Mouse (Mus musculus) lung, embryonic 15.5 days (tissue): Measurements from ENCODE around the gene Acot4. TPM values are rescaled to one million over a fixed set of nuclear protein-coding genes. Genes with fewer than 3 reads are reported as not detected.
"Not testable (repeated sequence)": the region's sequence is repeated elsewhere in the genome, so short reads cannot be mapped to it uniquely, and the experiment has no call there.

Experiments used
- ATAC-seq: fragments of 200-750 bp; cut with Nextera tagmentation; 2 replicates; pipeline ENCODE4 v1.8.0; 2017; ENCODE audit warnings: moderate number of reproducible peaks, borderline replicate concordance; ENCODE audit not compliant: low FRiP score, low TSS enrichment; ENCODE audit errors: extremely low read depth
- H3K27ac ChIP-seq: fragments of 300-500 bp; sonication (generic); 2 replicates; pipeline ENCODE4 v1.5.1; 2015; ENCODE audit warnings: moderate library complexity, mild to moderate bottlenecking, inconsistent platforms
- H3K27me3 ChIP-seq: fragments of 300-500 bp; sonication (generic); 2 replicates; pipeline ENCODE4 v1.6.1; 2015; ENCODE audit warnings: inconsistent platforms
- H3K36me3 ChIP-seq: fragments of 300-500 bp; sonication (generic); 2 replicates; pipeline ENCODE4 v1.6.1; 2015; ENCODE audit warnings: inconsistent platforms
- H3K4me1 ChIP-seq: fragments of 300-500 bp; sonication (generic); 2 replicates; pipeline ENCODE4 v1.6.1; 2015; ENCODE audit warnings: inconsistent platforms
- H3K4me2 ChIP-seq: fragments of 300-500 bp; sonication (generic); 2 replicates; pipeline ENCODE4 v1.6.1; 2015; ENCODE audit warnings: inconsistent platforms, mild to moderate bottlenecking, moderate library complexity
- H3K4me3 ChIP-seq: fragments of 300-500 bp; sonication (generic); 2 replicates; pipeline ENCODE4 v1.5.1; 2015; ENCODE audit warnings: mild to moderate bottlenecking, inconsistent platforms
- H3K9ac ChIP-seq: fragments of 300-500 bp; sonication (generic); 2 replicates; pipeline ENCODE4 v1.6.1; 2015; ENCODE audit warnings: inconsistent platforms
- H3K9me3 ChIP-seq: fragments of 300-500 bp; sonication (generic); 2 replicates; pipeline ENCODE4 v1.6.1; 2016; ENCODE audit warnings: inconsistent platforms
- WGBS: fragments of 180-500 bp; shearing (Covaris S2); methylation state at CpG from one replicate; pipeline ENCODE4 v1.1.7; 2015; 5-methylcytosine and 5-hydroxymethylcytosine counted together
- polyA plus RNA-seq: library from polyadenylated mRNA; unstranded; fragments of >200 nt; fragmentation: Nextera tagmentation; extraction: Ambion mirVana; gene quantifications from 2 replicates; pipeline ENCODE4 v1.2.1, GENCODE M21; 2015

Gene Acot4
- 0.44 and 0.50 TPM in 2 replicates for polyA plus RNA-seq

DNA sequence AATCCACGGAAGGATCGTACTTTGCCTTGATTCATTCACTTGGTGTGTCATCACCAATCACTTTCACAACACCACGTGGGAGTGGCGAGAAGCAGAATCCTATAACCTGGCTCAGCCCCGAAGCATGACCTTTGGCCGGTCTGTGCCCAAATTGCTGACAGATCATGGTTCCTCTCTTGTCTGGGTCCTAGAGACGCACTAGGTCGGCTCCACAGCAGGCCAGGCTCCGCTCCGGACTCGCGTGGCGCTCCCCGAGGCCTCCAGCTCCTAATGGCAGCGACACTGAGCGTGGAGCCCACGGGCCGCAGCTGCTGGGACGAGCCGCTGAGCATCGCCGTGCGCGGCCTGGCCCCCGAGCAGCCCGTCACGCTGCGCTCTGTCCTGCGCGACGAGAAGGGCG is at the start of gene Acot4:
Acot4 (plus strand) TSS at position 139 of the 400 bp plus-strand sequence.
- ATAC-seq, H3K4me1 ChIP-seq, H3K9me3 ChIP-seq, H3K27ac ChIP-seq, H3K36me3 ChIP-seq, H3K27me3 ChIP-seq: not testable (repeated sequence)
- Histone ChIP-seq H3K9ac (peak within 1 kb of the TSS; percentile 47), H3K4me3 (peak within 1 kb of the TSS; percentile 48), H3K4me2 (peak within 1 kb of the TSS; percentile 81)
- WGBS = 7% methylated on average over 31 of the region's 32 CpGs

DNA sequence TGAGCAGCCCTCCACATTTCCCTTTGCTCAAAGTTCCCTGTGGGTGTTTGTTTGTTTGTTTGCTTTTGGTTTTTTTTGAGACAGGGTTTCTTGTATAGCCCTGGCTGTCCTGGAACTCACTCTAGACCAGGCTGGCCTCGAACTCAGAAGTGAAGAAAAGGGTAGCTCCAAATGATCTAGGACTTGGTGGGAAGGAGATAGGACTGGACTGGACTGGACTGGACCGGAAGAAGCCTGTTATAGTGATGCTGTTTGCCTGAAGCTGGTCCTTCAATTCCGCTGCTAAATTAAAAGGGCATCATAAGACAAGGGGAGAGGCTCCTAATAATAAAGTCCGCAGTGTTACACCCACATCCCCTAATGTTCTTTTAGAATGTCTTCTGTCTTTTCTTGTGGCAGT is 49.7 kb upstream of the Acot4 start:
- H3K4me2 ChIP-seq = peak overlapping the region; percentile 75
- H3K4me1 ChIP-seq = peaks cover 19% of the 10 kb centered on the region
- H3K9me3 ChIP-seq = no peaks in the 10 kb centered on the region
- WGBS = 50% methylated on average over 4 of the region's 4 CpGs
- ATAC-seq = no peak
- no peaks in the 10 kb centered on the region for H3K27me3 ChIP-seq
- peaks cover 4% of the 10 kb centered on the region; the same call in 1 of the 2 replicates for H3K36me3 ChIP-seq
- peak overlapping the region; percentile 74 for H3K4me3 ChIP-seq
- H3K9ac ChIP-seq = peak overlapping the region; percentile 75
- H3K27ac ChIP-seq = peak overlapping the region; percentile 98

DNA sequence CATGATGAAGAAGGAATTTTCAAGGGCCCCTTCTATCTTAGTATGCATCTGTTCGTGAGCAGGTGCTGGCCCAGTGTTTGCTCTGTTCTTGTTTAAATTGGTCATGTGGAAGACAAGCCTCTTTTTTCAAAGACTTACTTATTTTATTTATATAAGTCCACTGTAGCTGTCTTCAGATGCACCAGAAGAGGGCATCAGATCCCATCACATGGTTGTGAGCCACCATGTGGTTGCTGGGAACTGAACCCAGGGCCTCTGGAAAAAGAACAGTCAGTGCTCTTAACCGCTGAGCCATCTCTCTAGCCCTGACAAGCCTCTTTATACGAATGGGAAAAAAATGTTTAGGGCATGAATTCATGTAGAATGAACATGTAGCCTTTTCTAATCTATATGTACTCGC is 48.8 kb upstream of the Acot4 start:
- H3K9ac ChIP-seq = no peak overlapping the region
- H3K4me2 ChIP-seq = no peak overlapping the region
- H3K4me1 ChIP-seq = peaks cover 19% of the 10 kb centered on the region
- H3K9me3 ChIP-seq = no peaks in the 10 kb centered on the region
- ATAC-seq = no peak
- 88% methylated on average over 4 of the region's 4 CpGs for whole genome bisulfite sequencing
- peaks cover 6% of the 10 kb centered on the region; the same call in 1 of the 2 replicates for H3K36me3 ChIP-seq
- no peak overlapping the region for H3K27ac ChIP-seq
- no peaks in the 10 kb centered on the region for H3K27me3 ChIP-seq
- no peak overlapping the region for H3K4me3 ChIP-seq

DNA sequence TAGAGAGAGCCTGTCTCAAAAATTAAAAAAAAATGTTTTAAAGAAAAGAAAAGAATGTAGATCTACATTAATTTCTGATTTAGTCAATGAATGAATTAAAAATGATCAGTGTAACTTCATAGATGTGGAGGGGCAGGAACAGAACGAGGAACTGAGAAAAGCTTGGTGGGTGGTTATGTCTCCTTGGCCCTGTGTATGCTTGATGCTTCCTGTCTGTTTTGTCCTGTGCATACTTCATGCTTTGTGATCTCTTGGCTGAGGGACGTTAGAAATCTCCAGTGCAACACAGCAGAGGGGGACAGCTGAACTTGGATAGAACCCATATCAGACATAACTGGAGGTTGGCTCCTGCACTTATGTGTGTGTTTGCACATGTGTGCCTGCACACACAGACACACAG is 41.0 kb upstream of the Acot4 start:
- H3K9ac ChIP-seq = no peak overlapping the region
- no peak overlapping the region for H3K4me3 ChIP-seq
- no peaks in the 10 kb centered on the region for H3K27me3 ChIP-seq
- H3K4me1 ChIP-seq = peaks cover 11% of the 10 kb centered on the region
- no peak overlapping the region for H3K4me2 ChIP-seq
- H3K36me3 ChIP-seq = peaks cover 7% of the 10 kb centered on the region; the same call in 1 of the 2 replicates
- H3K9me3 ChIP-seq = no peaks in the 10 kb centered on the region
- 42% methylated on average over 2 of the region's 2 CpGs for WGBS
- no peak overlapping the region for H3K27ac ChIP-seq
- ATAC-seq = no peak

DNA sequence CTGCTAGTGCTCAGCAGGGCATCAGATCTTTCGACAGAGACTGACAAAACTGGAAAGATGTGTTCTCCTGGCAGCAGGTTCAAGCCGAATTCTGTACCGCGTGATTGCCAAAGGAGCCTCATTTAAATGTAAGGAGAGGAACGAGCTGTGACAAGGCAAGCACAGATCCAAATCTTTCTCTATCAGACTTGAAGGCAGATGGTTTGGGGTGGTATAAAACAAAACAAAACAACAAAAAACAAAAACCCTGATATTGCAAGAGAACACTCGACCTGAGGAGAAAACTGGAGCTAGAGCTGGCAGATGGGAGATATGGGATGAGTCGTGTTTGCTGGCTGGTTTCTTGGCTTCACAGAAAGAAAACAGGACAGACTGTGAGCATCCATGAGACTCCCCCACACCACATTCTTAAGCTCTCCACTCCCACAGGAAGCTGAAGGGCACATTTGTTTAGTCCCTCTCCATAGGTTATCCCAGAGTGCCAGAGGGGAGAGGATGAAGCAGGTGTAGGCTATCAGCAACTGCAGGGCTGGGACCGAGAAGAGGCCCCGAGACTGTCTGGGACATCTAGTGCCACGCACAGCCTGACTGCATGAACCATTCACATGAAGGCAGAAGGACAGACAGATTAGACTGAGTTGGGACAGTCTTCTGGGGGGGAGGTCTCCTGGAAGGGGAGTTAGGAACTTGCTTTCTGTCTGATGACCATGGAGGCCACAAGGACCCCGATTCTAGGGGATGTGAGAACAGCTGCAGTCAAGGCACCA is 39.7 kb upstream of the Acot4 start:
- no peak overlapping the region for H3K4me2 ChIP-seq
- WGBS = 34% methylated on average over 11 of the region's 11 CpGs
- peaks cover 3% of the 10 kb centered on the region; the same call in 1 of the 2 replicates for H3K36me3 ChIP-seq
- H3K4me1 ChIP-seq = peaks cover 11% of the 10 kb centered on the region
- no peaks in the 10 kb centered on the region for H3K9me3 ChIP-seq
- ATAC-seq = no peak; the same call in 1 of the 2 replicates
- no peaks in the 10 kb centered on the region for H3K27me3 ChIP-seq
- H3K27ac ChIP-seq = no peak overlapping the region
- no peak overlapping the region for H3K9ac ChIP-seq
- no peak overlapping the region for H3K4me3 ChIP-seq

DNA sequence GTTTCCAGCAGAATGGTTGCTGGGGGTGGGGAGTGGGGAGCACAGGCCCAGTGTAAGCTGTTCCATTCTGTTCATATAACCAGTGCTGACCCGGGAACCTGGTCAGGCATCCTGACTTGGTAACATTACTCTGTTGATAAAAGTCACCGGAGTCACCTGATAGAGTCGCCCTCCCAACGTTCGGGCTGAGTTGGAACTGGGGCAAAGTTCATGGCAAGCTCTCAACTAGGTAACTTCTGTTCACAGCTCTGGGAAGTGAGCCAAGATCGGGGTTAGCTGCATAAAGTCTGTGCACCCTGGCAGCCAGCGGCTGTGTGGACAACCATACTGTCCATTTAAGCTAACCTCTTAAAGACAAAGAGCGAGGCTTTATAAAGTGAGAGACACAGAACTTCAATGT is 38.9 kb upstream of the Acot4 start:
- H3K4me2 ChIP-seq, H3K27ac ChIP-seq, H3K36me3 ChIP-seq, H3K27me3 ChIP-seq, H3K9ac ChIP-seq, H3K9me3 ChIP-seq, H3K4me3 ChIP-seq: not testable (repeated sequence)
- ATAC-seq = peak; percentile 49
- H3K4me1 ChIP-seq = peaks cover 11% of the 10 kb centered on the region
- WGBS = 24% methylated on average over 8 of the region's 8 CpGs

DNA sequence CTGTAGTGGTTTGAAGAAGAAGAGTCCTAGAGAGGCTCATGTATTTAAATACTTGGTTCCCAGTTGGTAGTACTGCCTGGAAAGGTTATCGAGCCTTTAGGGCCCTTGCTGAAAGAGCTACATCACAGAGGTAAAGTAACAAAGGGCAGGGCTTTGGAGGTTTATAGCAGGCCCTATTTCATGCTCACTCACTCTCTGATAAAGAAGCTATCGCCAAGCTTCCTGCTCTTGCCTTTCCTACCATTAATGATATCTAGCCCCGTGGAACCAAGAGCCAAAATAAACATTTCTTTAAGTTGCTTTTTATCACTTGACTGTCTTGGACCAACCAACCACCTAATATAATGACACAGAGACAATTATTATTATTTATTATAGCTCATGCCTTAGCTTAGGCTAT is 37.8 kb upstream of the Acot4 start:
- Histone ChIP-seq H3K27ac (no peak overlapping the region), H3K36me3 (no peaks in the 10 kb centered on the region), H3K4me3 (no peak overlapping the region), H3K27me3 (no peaks in the 10 kb centered on the region), H3K9me3 (no peaks in the 10 kb centered on the region), H3K4me1 (peaks cover 11% of the 10 kb centered on the region), H3K4me2 (no peak overlapping the region), H3K9ac (no peak overlapping the region)
- 34% methylated on average over 3 of the region's 3 CpGs for WGBS
- ATAC-seq = no peak

DNA sequence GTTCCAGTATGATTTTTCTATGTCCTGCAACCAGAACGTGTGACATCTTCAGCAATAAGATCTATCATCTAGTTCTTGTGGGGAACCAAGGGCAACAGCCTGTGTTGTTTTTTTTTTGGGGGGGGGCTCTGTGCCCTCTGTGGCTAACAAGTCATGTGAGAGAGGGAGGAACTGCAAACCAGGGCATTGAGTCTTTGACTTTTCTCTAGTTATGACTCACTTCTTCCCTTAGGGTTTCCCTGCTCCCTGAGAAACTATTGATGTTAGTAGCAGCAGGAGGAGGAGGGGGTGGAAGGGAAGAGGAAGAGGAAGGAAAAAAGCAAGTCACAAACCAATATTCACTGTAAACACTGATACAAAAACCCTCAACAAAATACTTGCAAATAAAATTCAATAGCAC is 34.3 kb upstream of the Acot4 start:
- Histone ChIP-seq H3K27me3 (no peaks in the 10 kb centered on the region), H3K9me3 (no peaks in the 10 kb centered on the region), H3K9ac (no peak overlapping the region), H3K4me2 (no peak overlapping the region), H3K27ac (no peak overlapping the region), H3K4me3 (no peak overlapping the region), H3K4me1 (peaks cover 8% of the 10 kb centered on the region), H3K36me3 (no peaks in the 10 kb centered on the region)
- 88% methylated on average over 1 of the region's 1 CpGs for WGBS
- ATAC-seq = no peak

DNA sequence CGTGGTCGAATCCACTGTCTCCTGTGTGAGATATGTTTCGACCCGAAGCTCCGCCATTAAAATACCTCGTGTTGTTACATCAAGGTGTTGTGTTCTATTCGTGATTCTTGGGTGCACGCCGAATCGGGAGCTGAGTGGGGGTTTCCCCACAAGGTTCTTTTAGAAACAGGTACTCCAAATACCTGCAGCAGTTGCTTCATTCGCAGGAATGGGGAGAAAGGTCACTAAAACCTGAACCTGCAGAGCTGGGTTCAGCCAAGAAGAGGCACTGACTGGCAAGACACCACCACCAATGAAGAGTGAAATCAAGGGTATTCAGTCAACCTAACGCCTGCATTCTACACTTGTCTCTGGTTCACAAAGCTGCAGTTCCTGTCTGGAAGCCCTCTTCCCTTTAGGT is 29.9 kb upstream of the Acot4 start:
- H3K27ac ChIP-seq = peak overlapping the region; percentile 88; the same call in 1 of the 2 replicates

DNA sequence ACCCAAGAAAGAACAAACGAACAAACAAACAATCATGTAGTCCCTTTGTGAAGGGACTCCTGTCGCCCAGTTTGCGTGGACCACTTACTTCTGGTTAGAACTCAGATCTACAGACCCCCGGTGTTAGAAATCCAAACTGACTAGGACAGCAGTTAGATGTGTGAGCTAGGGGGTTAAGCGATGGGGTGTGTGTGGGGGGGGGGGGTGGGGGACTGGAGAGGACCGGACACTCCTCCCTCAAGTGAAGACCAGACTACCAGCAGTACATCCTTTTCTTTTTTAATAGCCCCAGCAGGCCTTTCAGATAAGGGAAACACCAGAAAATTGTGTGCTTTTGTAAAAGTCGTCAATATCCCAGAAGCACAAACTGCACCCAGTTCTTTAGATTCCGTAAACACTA is 29.4 kb upstream of the Acot4 start:
- ATAC-seq = 0 out of 2 replicates have a peak, but pooled peaks have one; percentile 3
- Histone ChIP-seq H3K27ac (peak overlapping the region; percentile 88), H3K9ac (0 out of 2 replicates have a peak overlapping the region, but pooled peaks have one; percentile 43), H3K27me3 (no peaks in the 10 kb centered on the region), H3K4me3 (peak overlapping the region; percentile 52), H3K4me1 (peaks cover 25% of the 10 kb centered on the region), H3K36me3 (no peaks in the 10 kb centered on the region), H3K9me3 (no peaks in the 10 kb centered on the region), H3K4me2 (peak overlapping the region; percentile 64)
- WGBS = 44% methylated on average over 8 of the region's 8 CpGs

More for the DNA sequence above, 29.9 kb upstream of the Acot4 start:
- Histone ChIP-seq H3K9ac (no peak overlapping the region), H3K4me2 (peak overlapping the region; percentile 64; the same call in 1 of the 2 replicates), H3K4me1 (peaks cover 25% of the 10 kb centered on the region), H3K27me3 (no peaks in the 10 kb centered on the region), H3K36me3 (no peaks in the 10 kb centered on the region), H3K9me3 (no peaks in the 10 kb centered on the region), H3K4me3 (no peak overlapping the region)
- no peak for ATAC-seq
- WGBS = 80% methylated on average over 12 of the region's 12 CpGs

DNA sequence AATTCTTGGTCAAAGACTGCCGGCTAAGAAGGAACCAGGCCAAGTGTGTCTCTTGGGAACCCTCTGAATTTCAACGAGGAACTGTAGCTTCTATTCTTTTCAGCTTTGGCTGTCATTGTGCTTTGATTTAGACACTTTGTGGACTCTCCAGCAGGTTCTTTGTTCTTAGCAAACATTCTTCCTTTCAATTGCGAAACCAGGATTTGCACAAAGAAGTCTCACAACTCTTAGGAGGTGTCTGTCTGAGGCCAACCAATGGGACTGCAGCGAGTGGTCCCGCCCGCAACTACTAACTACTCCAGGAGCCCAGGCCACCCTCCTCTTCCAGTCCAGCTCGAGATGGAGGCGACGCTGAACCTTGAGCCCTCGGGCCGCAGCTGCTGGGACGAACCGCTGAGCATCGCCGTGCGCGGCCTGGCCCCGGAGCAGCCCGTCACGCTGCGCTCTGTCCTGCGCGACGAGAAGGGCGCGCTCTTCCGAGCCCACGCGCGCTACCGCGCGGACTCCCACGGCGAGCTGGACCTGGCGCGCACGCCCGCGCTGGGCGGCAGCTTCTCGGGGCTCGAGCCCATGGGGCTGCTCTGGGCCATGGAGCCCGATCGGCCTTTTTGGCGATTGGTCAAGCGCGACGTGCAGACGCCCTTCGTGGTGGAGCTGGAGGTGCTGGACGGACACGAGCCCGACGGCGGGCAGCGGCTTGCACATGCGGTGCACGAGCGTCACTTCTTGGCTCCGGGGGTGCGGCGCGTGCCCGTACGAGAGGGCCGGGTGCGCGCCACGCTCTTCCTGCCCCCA is 28.8 kb upstream of the Acot4 start, which contains the start of gene Acot1:
Acot1 (plus strand) TSS at position 320 of the 795 bp plus-strand sequence.
- peak within 1 kb of the TSS; percentile 43 for H3K9ac ChIP-seq
- peak; percentile 97 for ATAC-seq

More for the DNA sequence above, 28.8 kb upstream of the Acot4 start, which contains the start of gene Acot1:
- H3K27ac ChIP-seq = peak within 1 kb of the TSS; percentile 88
- not testable (repeated sequence) for H3K27me3 ChIP-seq, H3K36me3 ChIP-seq, H3K9me3 ChIP-seq
- peak within 1 kb of the TSS; percentile 64 for H3K4me2 ChIP-seq
- H3K4me1 ChIP-seq = peaks cover 25% of the 10 kb centered on the region
- WGBS = under 1% methylated on average over 62 of the region's 70 CpGs
- peak within 1 kb of the TSS; percentile 52 for H3K4me3 ChIP-seq
